Mouse (Mus musculus): ENCODE results near the gene Ube2a.
"Not testable (repeated sequence)": the region's sequence is repeated elsewhere in the genome, so short reads cannot be mapped to it uniquely, and the experiment has no call there.

Ube2a gene

DNA sequence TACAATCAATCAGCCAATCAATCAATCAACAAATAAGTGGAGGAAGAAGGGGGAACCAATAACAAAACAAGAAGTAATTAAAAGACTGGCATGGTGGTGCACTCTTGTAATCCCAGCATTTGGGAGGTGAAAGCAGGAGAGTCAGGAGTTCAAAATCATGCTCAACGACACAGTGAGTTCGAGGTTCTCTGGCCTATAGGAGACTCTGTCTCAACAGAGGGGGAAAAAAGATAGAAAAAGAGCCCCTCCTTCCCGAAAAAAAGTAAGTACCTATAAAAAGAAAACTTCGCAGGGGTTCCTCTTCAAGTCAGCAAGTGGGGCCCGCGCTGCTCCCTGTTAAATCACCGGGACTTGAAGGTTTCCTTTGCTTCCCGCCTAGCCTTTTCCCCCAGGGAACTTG, at the start of gene Ube2a, which contains the start of gene C330007P06Rik:
Ube2a (plus strand) TSS at position 136 of the 400 bp plus-strand sequence.
C330007P06Rik (minus strand) TSS at position 347 of the 400 bp plus-strand sequence.
- no peak for DNase-seq

DNA sequence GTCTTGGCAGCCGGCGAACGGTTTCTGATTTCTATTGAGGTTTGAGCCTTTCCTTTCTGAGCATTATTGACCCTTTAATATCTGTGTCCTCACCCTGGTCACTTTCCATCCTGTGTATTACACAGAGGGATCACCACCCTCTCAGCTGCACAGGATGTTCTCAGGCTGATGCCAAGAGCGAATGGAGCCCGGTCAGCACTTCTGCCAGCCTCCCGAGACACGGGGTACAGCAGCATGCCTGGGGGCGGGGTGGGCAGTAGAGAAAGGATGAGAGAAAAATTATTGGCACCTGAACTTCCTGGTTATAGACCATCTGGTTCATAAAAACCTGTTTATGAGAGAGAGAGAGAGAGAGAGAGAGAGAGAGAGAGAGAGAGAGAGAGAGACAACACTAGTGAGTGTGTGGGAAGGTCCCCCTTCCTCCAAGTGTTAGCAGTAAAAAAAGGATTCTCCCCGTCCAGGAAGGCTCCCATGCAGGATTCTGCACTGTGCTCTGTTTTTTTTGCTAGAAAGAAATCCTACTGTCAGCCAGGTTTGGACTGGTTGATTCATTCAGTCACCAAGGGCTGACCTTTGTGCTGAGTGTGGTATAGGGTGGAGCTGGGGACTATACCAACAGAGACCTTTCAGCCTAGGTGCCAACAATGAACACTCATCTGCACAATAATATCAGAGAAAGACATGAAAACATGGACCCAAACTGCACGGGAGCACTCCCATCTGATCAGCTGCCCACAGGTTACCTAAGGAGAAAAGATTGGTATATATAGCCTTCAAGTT, 49.6 kb upstream of the Ube2a start:
- DNase-seq = no peak

DNA sequence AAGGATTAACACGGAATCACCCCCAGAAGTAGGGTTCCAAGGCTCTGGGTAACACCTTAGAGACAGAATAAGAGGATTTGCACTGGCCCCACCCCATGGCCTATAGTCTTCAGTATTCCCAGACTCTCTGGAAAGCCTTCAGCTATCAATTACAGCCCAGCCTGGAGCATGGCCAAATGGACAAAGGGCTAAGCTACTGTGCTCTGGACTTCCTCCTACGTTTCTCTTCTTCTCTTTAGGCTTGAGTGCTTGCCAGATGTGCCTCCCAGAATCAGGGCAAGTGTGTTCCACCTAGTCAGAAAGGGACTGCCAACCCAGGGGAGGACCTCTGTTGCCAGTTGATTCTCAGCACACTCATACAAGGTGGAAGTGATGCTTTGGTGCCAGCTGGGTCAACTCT, 48.7 kb upstream of the Ube2a start:
- DNase-seq = no peak

DNA sequence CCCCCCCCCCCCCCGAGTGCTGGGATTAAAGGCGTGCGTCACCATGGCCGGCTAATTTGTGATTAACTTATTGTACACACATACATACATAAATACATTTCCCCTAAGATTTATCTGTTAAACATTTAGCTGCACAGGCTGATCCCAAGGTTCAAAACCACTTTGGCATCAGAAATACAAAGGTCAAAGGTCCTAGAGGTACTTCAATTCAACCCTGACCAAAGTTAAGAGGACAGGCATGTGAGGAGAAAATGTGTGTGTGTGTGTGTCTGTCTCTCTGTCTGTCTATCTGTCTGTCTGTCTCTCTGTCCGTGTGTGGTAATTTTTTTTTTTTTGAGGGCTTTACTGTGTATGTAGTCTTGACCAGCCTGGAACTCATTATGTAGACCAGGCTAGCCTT, 46.8 kb upstream of the Ube2a start:
- no peak for DNase-seq

DNA sequence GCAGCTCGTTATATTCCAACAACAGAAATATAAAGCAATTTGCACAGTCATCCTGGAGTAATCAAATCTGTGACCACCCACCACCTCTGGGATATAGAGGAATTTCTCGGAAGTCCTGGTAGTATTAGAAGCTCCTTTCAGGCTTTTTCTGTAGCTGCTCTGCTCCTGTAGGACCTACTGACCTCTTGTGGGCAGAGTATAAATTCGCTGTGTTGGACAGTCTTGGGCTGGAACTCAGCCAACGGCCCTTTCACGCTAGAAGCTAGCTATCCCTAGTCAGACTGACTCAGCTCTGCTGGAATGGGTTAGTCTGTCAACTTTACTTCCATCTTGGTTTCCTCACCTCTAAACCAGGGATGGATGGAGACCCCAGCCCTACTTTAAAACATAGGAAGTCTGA, 43.4 kb upstream of the Ube2a start:
- peak; percentile 26 for DNase-seq

DNA sequence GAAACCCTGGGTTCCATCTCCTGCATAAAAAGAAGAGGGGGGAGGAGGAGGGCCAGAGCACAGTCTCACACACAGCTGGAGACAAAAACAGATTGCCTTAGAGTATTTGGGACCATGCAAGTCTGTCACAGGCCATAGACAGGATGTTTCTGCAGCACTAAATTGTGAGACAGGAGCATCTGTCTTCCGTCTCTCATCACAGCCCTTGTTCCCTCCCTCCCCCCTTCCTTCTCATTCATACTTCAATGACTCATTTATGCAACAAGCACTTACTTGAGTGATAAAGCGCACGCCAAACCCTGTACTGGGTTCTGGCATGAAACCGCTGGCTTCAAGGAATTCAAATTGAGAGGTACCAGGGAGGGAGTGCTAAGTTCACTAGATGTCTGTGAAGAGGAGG, 42.1 kb upstream of the Ube2a start:
- DNase-seq = no peak

DNA sequence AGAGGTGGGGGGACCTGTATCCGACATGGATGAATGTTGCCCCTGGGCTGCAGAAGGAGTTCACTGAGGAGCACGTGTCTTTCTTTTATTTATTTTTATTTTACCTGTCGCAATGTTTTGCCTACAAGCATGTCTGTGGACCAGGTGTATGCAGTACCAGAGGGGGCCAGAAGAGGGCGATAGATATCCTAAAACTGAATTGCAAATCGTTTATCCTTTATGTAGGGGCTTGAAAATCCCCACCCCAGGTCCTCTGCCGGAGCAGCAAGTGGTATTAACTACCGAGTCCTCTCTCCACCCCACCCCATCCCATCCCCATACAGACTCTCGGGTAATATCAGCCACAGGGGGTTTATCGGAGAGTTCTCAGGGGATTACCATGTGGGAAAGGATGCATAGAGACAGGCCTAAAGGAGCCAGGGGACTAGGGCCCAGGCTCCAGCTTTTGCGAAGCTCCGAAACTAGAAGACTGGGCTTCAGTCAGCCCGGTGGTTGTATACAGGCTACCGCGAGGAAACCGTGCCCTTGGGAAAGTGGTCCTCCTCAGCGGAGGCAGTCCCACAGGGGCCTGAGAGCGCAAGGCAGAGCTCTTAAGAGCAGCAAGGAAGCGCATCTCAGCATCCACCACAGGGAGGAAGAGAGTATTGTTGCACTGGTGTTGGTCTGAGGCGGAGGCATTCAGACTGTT, 40.2 kb upstream of the Ube2a start:
- DNase-seq = peak; percentile 47

DNA sequence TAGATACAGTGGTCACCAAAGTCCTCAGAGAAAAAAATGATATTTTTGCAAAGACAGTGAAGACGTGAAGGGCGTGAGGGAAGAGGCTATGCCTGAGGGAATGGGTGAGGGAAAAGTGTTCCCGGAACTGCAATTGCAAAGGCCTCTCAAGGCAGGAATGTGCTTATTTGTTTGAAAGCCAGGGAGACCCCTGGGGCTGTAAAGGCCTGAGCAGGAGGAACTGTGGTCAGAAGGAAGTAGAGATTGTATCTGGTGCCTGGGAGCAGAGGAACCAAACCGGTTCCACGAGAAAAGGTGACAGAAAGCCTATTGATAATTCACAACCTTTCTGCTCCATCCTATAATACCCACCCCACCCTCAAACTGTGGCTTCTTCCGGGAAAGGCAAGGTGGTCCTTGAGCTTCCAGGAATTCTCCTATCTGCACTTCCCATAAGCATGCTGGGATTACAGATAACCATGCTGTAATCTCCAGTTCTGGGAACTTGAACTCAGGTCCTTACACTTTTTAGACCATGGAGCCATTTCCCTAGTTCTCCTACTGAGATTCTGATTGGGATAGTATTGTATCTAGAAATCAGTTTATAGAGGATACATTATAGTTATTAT, 36.5 kb upstream of the Ube2a start:
- no peak for DNase-seq

DNA sequence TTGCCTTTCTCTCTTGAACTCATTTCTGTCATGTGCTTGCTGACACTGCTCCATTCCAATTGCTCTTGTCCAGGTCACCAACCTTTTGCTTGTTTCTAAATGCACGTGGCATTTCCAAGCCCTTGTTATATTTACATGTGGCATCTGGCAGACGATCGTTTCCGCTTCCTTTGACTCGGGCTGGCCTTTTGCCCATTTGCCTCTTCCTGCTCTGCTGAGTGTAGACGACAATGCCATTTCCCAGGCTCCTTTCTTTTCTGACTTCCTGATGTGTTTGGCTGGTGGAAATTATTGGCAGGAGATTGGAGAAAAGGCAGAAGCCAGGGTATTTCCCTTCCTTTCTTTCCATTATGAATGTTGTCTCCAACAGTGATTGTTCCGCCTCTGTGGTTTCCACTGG, 34.3 kb upstream of the Ube2a start:
- no peak for DNase-seq

DNA sequence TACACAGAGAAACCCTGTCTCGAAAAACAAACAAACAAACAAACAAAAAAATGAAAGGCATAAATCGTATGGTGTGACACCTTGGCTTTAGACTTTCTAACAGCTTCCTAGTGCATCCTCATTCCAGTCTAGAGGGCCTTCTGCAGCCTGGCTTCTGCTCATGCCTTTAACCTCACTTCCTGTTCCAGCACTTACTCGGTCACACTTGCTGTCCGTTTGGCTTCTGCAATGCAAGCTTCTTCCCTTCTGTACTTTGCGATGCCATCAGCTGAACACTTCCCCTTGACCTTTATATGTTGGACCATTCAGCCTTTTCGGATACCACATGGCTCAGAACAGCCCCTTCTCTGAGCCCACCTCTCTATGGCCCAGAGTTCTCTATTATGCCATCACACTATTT, 32.0 kb upstream of the Ube2a start:
- DNase-seq = no peak

DNA sequence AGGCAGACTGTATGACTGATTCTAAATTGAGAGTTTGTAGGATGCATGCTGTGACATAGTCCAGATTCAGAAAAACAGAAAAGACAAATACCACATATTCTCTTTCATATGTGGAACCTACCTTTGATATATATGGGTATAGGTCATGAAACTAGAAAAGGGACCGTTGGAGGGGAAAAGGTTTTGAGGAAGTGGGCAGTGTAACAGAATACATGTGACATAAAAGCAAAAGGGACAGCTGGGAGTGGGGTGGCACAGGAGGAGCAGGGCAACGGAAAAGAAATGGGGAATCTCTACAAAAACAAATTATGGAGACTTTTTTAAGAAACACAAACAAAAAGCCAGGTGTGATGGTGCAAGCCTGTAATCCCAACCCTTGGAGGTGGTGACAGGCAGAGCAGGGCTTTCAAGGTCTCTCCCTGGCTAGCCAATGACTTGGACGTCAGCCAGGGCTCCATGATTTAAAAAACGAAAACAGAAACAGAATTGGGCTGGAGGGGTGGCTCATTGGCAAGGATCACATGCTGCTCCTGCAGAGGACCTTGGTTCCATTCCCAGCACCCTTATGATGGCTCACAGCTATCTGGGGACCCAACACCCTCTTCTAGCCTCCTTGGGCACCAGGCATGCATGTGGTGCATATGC, 30.2 kb upstream of the Ube2a start:
- no peak for DNase-seq

DNA sequence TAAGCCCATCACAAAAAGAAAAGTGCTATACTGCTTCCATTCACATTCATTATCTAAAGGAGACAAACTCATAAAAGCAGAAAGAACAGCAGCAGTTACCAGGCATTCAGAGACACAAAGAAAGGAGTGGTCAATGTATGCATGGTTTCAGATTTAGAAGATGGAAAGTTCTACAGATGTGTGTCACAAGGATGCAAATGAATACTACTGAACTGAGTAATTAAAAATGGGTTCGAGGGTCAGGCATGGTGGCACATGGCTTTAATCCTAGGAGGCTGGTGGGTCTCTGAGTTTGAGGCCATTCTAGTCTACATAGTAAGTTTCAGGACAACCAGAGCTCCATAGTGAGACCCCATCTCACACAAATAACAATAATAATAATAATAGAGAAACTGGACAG, 26.5 kb upstream of the Ube2a start:
- DNase-seq = no peak

DNA sequence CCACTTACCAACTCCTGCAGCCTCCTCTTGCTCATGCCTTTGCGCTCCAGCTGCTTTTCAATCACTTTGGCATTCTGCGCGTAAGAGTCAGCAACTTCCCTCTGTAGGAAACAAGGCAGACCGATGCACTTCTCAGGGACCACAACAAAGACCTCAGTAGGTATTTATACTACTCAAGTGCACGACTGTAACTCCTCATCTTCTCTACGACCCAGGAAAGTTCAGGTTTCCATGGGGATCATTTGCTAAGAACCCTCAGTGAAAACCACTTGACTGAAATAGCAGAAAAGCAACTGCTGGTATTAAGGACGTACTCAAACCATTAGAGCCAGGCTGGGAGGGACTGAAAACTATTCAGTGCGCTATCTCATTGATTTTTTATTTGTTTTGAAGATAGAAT, 21.1 kb upstream of the Ube2a start:
- no peak for DNase-seq

DNA sequence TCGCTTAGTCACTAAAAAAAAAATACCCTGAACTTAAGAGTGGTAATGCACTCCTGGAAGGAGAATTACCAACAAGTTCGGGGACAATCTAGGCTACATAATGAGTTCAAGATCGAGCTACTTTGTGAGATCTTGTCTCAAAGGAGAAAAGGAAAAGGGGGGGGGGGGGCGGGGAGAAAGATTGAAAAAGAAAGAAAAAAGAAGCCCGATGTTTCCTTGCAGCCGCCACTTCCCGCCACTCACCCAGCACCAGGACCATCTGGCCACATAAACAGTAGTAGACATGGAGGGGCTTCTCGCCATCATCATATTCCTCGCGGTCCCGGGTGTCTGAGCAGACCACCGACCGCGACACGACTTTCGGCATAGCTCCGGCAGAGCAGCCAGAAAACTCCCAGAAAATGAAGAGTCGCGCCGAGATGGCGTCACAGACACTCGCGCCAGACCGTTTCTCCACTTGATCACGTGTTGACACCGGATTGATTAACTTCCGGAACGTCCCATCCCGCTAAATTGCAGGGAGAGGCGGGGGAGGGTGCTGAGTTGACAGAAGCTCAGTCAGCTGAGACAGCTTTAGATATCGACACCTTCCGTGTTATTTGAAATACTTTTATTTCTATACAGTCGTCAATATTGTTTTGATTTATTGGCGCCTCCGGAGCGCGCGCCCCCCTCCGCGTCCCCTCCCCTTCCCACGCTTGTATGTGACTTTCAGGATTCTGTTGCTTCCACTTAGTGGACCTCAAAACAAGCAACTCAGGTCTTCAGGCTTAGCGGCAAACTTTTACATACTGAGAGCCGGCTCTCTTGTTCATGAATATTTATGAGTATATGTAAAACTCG, 9.7 kb upstream of the Ube2a start:
- peak; percentile 84 for DNase-seq

DNA sequence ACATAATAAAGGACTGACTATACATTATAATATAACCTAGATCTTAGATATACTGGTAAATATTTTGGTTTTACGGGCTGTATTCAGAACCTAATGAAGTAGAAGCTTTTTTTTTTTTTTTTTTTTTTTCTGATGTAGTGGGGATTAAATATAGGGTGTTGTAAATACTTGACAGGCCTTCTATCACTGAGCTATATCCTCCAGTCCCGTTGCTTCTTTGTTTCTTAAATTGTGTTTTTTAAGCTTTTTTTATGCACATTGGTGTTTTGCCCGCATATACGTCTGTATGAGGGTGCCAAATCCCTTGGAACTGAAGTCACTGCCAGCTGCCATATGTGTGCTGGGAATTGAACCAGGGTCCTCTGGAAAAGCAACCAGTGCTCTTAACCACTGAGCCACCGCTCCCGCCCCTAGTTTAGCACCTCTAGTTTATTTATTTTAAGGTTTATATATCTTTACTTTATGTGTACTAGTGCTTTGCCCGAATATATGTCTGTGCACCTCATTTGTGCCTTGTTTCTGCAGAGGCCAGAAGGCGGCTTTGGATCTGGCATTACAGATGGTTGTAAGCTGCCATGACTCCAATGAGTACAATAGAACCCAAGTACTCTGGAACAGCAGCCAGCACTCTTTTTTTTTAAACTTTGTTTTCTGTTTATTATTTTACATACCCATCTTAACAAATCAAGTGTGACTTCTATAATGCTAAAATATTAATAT, 8.9 kb upstream of the Ube2a start:
- no peak for DNase-seq

DNA sequence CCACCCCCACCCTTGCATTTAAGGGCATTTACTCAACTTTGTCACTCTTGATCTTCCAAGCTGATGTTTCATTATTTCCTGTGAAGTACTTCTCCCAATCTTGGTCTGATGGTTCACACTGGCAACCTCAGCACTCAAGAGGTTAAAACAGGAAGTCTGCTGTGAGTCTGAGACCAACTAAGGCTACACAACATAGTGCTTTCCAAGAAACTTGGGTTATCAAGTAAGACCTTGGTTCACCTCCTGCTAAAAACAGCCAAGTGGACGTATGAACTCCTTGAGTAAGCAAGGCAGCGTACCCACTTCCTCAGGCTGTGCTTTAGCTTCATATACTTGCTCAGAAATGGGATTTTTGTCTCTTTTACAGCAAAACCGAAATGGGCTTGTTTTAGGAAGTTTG, 3.3 kb upstream of the Ube2a start:
- no peak for DNase-seq

DNA sequence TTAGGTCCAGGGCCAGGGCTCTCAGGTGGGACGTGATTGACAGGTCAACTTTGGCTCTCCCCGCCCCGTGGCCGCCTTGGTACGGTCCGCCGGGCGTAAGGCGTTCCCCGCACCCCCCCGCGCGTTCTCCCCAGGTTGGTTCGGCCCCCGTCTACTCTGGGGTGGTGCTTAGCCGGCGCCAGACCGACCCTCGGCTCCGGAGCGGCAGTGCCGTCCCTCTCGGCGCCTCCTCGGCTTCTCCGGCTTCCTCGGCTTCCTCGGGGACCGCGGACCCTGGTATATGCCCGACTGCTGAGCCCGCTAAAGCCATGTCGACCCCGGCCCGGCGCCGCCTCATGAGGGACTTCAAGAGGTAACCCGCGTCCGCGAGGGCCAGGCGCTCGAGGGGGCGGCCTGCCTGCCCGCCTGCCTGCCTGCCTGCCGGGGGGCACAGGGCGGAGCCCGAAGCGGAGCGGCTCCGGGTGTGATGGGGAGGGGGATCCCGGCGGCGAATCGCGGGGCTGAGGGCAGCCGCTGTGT, 537 bp downstream of the Ube2a start:
- DNase-seq = peak; percentile 88

DNA sequence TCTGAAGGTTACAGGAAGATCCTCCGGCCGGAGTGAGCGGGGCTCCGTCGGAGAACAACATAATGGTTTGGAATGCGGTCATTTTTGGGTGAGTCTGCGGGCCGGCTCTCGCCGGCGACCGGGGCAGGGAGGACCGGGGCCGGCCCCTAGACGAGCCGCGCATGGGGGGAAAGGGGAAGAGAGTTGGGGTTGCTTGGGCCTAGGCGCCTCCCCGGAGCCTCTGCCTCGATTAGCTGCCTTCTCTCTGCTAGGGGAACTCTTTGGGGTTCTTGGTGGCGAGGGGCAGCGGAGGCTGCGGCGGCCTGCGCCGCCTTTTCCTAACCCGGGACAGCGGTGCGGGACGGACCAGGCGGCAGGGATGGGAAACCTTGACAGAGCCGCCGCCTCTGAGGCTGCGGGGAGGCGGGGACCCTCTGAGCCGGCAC, 1.0 kb downstream of the Ube2a start:
- no peak for DNase-seq

DNA sequence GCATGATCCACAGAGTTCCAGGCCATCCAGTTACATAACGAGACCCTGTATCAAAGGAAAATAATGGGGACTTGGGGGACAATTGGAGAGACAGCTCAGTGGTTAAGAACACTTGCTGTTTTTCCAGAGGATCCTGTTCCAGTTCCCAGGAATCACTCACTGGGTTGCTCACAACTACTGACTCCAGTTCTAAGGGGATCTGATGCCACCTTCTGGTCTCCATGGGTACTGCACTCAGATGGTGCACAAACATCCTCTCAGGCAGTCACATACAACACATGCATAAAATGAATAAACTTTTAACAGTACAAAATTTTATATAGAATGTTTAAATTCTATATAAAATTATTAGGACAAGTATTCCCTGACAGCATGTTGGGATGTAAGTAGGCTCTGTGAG, 11.0 kb downstream of the Ube2a start:
- DNase-seq = no peak

DNA sequence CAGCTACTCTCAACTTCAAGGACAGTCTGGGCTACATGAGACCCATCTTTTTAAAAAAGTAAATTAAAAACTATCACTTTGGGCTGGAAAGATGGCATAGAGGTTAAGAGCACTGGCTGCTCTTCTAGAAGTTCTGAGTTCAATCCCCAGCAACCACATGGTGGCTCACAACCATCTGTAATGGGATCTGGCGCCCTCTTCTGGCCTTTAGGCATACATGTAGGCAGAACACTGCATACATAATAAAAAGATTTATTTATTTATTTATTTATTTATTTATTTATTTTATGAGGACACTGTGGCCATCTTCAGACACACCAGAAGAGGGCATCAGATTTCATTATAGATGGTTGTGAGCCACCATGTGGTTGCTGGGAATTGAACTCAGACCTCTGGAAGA, 25.2 kb downstream of the Ube2a start:
- DNase-seq = not testable (repeated sequence)

DNA sequence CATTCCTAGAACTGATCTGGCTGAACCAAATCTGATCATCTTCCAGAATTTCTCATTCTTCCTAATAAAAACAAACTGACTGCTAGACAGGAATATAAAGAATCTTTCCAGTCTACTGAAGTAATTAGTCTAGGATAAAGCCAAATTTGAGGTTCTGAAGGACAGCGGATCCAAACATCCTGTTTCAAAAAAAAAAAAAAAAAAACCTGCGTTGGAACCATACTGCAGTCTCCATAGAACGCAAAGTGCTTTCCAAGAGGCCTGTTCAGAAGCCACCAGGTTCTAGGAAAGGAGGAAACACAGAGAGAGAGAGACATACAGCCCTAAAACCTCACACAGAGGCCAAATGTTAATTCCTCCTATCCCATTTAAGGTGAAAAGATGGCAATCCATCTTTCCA, 28.0 kb downstream of the Ube2a start:
- DNase-seq = no peak

Data from cerebellum, adult 9-11 months (tissue).